Mouse (Mus musculus) liver, embryonic 14.5 days (tissue): ENCODE measurements at regions not wholly inside any gene's neighbourhood (a gene's known extent, or its start where the extent isn't known, plus 50 kb on each side); places are given as distances from the start of the nearest gene placed in this dataset.
"Not testable (repeated sequence)": the region's sequence is repeated elsewhere in the genome, so short reads cannot be mapped to it uniquely, and the experiment has no call there.

Experiments used
- CTCF ChIP-seq: IDR thresholded peaks from 2 replicates; pipeline ENCODE4 v1.5.1; 2016; ENCODE audit warnings: antibody characterized with exemption, low read depth, control low read depth
- EP300 ChIP-seq: IDR thresholded peaks from 2 replicates; pipeline ENCODE4 v1.6.1; 2016; ENCODE audit warnings: antibody characterized with exemption, low read depth

GRCm38 (mm10) chr1:105455783-105456182 lies 99.3 kb upstream of the Rnf152 start:
- not testable (repeated sequence) for TF ChIP-seq EP300, CTCF
